Mouse (Mus musculus) erythroblast, embryonic 14.5 days (primary cell): Measurements from ENCODE around the gene Cxcr4.

Experiments used
- GATA1 ChIP-seq: IDR thresholded peaks from 2 replicates; pipeline ENCODE4 v1.6.1; 2012; ENCODE audit warnings: low read length, inconsistent platforms, mixed read lengths
- TAL1 ChIP-seq: IDR thresholded peaks from 3 replicates; pipeline ENCODE4 v1.6.1; 2012; ENCODE audit warnings: low read length, inconsistent platforms, mixed read lengths

DNA sequence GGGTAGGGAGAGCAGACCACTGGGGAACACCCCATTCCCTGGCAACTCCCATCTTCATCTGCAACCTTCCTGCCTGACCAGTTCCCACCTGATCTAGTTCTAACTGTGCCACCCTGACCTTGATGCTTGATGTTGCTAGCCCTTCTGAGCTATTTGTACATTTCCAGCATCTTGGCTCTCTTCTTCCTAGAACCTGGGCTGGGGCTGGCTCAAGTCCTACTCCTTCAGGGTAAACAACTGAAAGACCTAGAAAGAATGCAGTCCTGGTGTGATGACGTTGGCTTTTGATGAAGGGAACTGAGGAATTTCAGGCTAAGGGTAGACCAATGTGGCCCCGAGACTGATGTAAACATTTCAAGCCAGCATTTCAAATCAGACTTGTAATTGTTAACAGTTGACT, 24.5 kb upstream of the Cxcr4 start:
- TF ChIP-seq TAL1, result no peak
- TF ChIP-seq GATA1, result no peak
